Mouse (Mus musculus): ENCODE data around the gene Ggt6. TPM values are rescaled to one million over a fixed set of nuclear protein-coding genes. Genes with fewer than 3 reads are reported as not detected.
A peak's percentile ranks its signal among the peaks of the same experiment; 100 is the strongest.
"Not testable (repeated sequence)": the region's sequence is repeated elsewhere in the genome, so short reads cannot be mapped to it uniquely, and the experiment has no call there.

The Ggt6 gene
- total and polyA plus RNA-seq, 2 experiments from 2014 or later = 5.3 TPM; not detected in 1

DNA sequence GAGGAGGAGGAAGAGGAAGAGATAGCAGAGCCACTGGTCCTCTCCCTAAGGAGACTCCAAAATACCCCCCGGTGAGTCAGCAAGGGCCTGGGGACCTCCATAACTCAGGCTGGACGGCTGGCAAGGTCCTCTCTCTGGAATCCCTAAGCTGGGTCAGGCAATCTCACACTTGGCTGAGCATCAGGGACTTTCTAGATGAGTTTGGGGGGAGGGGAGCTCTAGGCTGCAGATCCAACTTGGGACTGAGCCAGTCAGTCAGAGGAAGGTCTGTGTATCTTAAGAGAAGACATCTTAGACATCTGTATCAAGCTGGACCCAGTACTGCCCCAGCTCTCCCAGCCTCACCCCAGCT, 344 bp downstream of the Ggt6 start:
- Histone ChIP-seq H3K4me3 (ENCODE audit: low read depth, low read length) (no peak overlapping the region), H3K9me3 (replicated peaks; ENCODE audit: control insufficient read depth, low read length) (no peaks in the 10 kb centered on the region), H3K4me2 (ENCODE audit: low read depth, low read length) (no peak overlapping the region), H3K27ac (ENCODE audit: low read depth) (no peak overlapping the region), H3K36me3 (replicated peaks; ENCODE audit: control insufficient read depth, insufficient read depth, low read length) (no peaks in the 10 kb centered on the region), H3K9ac (replicated peaks; ENCODE audit: low read depth, low read length) (no peak overlapping the region), H3K27me3 (ENCODE audit: control insufficient read depth, insufficient read depth, low read length) (no peaks in the 10 kb centered on the region), H3K4me1 (ENCODE audit: control insufficient read depth, insufficient read depth) (peaks cover 12% of the 10 kb centered on the region; the same call in 1 of the 2 replicates)
- no peak for TF ChIP-seq EP300 (IDR thresholded peaks at IDR 0.05; ENCODE audit: low read depth)
- DNase-seq (ENCODE audit: low spot score) = peak; percentile 66
- WGBS = 13% methylated on average over 2 of the region's 2 CpGs
- ATAC-seq (ENCODE audit: insufficient read depth, low read depth) = peak; percentile 40

- Histone ChIP-seq H3K36me3 (replicated peaks; ENCODE audit: control insufficient read depth, insufficient read depth, low read length) (no peaks in the 10 kb centered on the region), H3K9me3 (replicated peaks; ENCODE audit: control insufficient read depth, low read length) (no peaks in the 10 kb centered on the region), H3K4me2 (ENCODE audit: low read depth, low read length) (no peak overlapping the region), H3K9ac (replicated peaks; ENCODE audit: low read depth, low read length) (no peak overlapping the region), H3K27me3 (ENCODE audit: control insufficient read depth, insufficient read depth, low read length) (no peaks in the 10 kb centered on the region), H3K4me1 (ENCODE audit: control insufficient read depth, insufficient read depth) (peaks cover 12% of the 10 kb centered on the region; the same call in 1 of the 2 replicates), H3K4me3 (ENCODE audit: low read depth, low read length) (no peak overlapping the region), H3K27ac (ENCODE audit: low read depth) (no peak overlapping the region)
- 68% methylated on average over 5 of the region's 5 CpGs for WGBS
- no peak for TF ChIP-seq CTCF (IDR thresholded peaks at IDR 0.05; ENCODE audit: low read depth)
- no peak for TF ChIP-seq EP300 (IDR thresholded peaks at IDR 0.05; ENCODE audit: low read depth)
- DNase-seq (ENCODE audit: low spot score) = no peak
- no peak for ATAC-seq (ENCODE audit: insufficient read depth, low read depth)
These were observed 945 bp downstream of the Ggt6 start for GRCm38 (mm10) chr11:72436271-72436670.

- WGBS = 87% methylated on average over 16 of the region's 16 CpGs
- TF ChIP-seq EP300 (IDR thresholded peaks at IDR 0.05; ENCODE audit: low read depth) = no peak
- TF ChIP-seq CTCF (IDR thresholded peaks at IDR 0.05; ENCODE audit: low read depth) = no peak
- H3K4me2 ChIP-seq (ENCODE audit: low read depth, low read length) = no peak overlapping the region
- DNase-seq (ENCODE audit: low spot score) = no peak
- no peaks in the 10 kb centered on the region for H3K36me3 ChIP-seq (replicated peaks; ENCODE audit: control insufficient read depth, insufficient read depth, low read length)
- H3K4me3 ChIP-seq (ENCODE audit: low read depth, low read length) = no peak overlapping the region
- H3K4me1 ChIP-seq (ENCODE audit: control insufficient read depth, insufficient read depth) = peaks cover 16% of the 10 kb centered on the region; the same call in 1 of the 2 replicates
- H3K27ac ChIP-seq (ENCODE audit: low read depth) = no peak overlapping the region
- ATAC-seq (ENCODE audit: insufficient read depth, low read depth) = no peak
- H3K9me3 ChIP-seq (replicated peaks; ENCODE audit: control insufficient read depth, low read length) = no peaks in the 10 kb centered on the region
- no peak overlapping the region for H3K9ac ChIP-seq (replicated peaks; ENCODE audit: low read depth, low read length)
- H3K27me3 ChIP-seq (ENCODE audit: control insufficient read depth, insufficient read depth, low read length) = no peaks in the 10 kb centered on the region
These were observed 1.7 kb downstream of the Ggt6 start for GRCm38 (mm10) chr11:72436756-72437650.

GRCm38 (mm10) chr11:72438411-72438810, 3.1 kb downstream of the Ggt6 start:
- peaks cover 12% of the 10 kb centered on the region for H3K36me3 ChIP-seq (replicated peaks; ENCODE audit: control insufficient read depth, insufficient read depth, low read length)
- H3K27ac ChIP-seq (ENCODE audit: low read depth) = no peak overlapping the region
- peaks cover 18% of the 10 kb centered on the region; the same call in 1 of the 2 replicates for H3K4me1 ChIP-seq (ENCODE audit: control insufficient read depth, insufficient read depth)
- H3K4me2 ChIP-seq (ENCODE audit: low read depth, low read length) = no peak overlapping the region
- no peaks in the 10 kb centered on the region for H3K9me3 ChIP-seq (replicated peaks; ENCODE audit: control insufficient read depth, low read length)
- H3K9ac ChIP-seq (replicated peaks; ENCODE audit: low read depth, low read length) = no peak overlapping the region
- 53% methylated on average over 4 of the region's 4 CpGs for WGBS
- H3K27me3 ChIP-seq (ENCODE audit: control insufficient read depth, insufficient read depth, low read length) = no peaks in the 10 kb centered on the region
- TF ChIP-seq EP300 (IDR thresholded peaks at IDR 0.05; ENCODE audit: low read depth) (no peak), CTCF (IDR thresholded peaks at IDR 0.05; ENCODE audit: low read depth) (no peak)
- no peak overlapping the region for H3K4me3 ChIP-seq (ENCODE audit: low read depth, low read length)
- DNase-seq (ENCODE audit: low spot score) (no peak), ATAC-seq (ENCODE audit: insufficient read depth, low read depth) (no peak)

DNA sequence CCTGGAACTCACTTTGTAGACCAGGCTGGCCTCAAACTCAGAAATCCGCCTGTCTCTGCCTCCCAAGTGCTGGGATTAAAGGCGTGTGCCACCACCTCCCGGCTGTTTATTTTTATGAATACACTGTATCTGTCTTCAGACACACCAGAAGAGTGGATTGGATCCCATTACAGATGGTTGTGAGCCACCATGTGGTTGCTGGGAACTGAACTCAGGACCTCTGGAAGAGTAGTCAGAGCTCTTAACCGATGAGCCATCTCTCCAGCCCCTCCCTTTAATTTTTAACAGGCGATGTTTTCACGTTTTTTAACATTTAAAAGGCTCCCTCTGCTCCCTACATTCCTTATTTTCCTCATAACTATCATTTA, 5.3 kb downstream of the Ggt6 start:
- not testable (repeated sequence) for DNase-seq (ENCODE audit: low spot score); H3K27me3 ChIP-seq (ENCODE audit: control insufficient read depth, insufficient read depth, low read length); ATAC-seq (ENCODE audit: insufficient read depth, low read depth); H3K9me3 ChIP-seq (replicated peaks; ENCODE audit: control insufficient read depth, low read length)
- Histone ChIP-seq H3K36me3 (replicated peaks; ENCODE audit: control insufficient read depth, insufficient read depth, low read length) (peaks cover 33% of the 10 kb centered on the region), H3K4me3 (ENCODE audit: low read depth, low read length) (peak overlapping the region; percentile 74), H3K9ac (replicated peaks; ENCODE audit: low read depth, low read length) (peak overlapping the region; percentile 72), H3K4me2 (ENCODE audit: low read depth, low read length) (peak overlapping the region; percentile 95), H3K4me1 (ENCODE audit: control insufficient read depth, insufficient read depth) (peaks cover 15% of the 10 kb centered on the region; the same call in 1 of the 2 replicates), H3K27ac (ENCODE audit: low read depth) (peak overlapping the region; percentile 89)
- 38% methylated on average over 6 of the region's 6 CpGs for WGBS

Data from heart, postnatal 0 days (tissue).